Mouse (Mus musculus) kidney, embryonic 16.5 days (tissue): ENCODE data around the gene C5ar1. TPM values are rescaled to one million over a fixed set of nuclear protein-coding genes. Genes with fewer than 3 reads are reported as not detected.
A peak's percentile ranks its signal among the peaks of the same experiment; 100 is the strongest.

Experiments used
- ATAC-seq: fragments of 200-750 bp; cut with Nextera tagmentation; 2 replicates; pipeline ENCODE4 v1.8.0; 2017; ENCODE audit warnings: moderate TSS enrichment; ENCODE audit not compliant: low FRiP score, low TSS enrichment
- H3K27ac ChIP-seq: fragments of 300-500 bp; sonication (generic); 2 replicates; pipeline ENCODE4 v1.5.1; 2014; ENCODE audit warnings: low read length
- H3K27me3 ChIP-seq: fragments of 300-500 bp; sonication (generic); 2 replicates; pipeline ENCODE4 v1.6.1; 2014; ENCODE audit warnings: low read length, control low read depth, mixed read lengths; ENCODE audit not compliant: insufficient read depth
- H3K36me3 ChIP-seq: fragments of 300-500 bp; sonication (generic); 2 replicates; pipeline ENCODE4 v1.6.1; 2014; ENCODE audit warnings: low read length, control low read depth, mixed read lengths; ENCODE audit not compliant: insufficient read depth
- H3K4me1 ChIP-seq: fragments of 300-500 bp; sonication (generic); 2 replicates; pipeline ENCODE4 v1.6.1; 2014; ENCODE audit warnings: low read length, control low read depth, mixed read lengths; ENCODE audit not compliant: insufficient read depth
- H3K4me2 ChIP-seq: fragments of 300-500 bp; sonication (generic); replicated peaks from 2 replicates; pipeline ENCODE4 v1.6.1; 2014; ENCODE audit warnings: low read depth, low read length
- H3K4me3 ChIP-seq: fragments of 300-500 bp; sonication (generic); 2 replicates; pipeline ENCODE4 v1.5.1; 2014; ENCODE audit warnings: mild to moderate bottlenecking, low read length
- H3K9ac ChIP-seq: fragments of 300-500 bp; sonication (generic); replicated peaks from 2 replicates; pipeline ENCODE4 v1.6.1; 2014; ENCODE audit warnings: low read length
- H3K9me3 ChIP-seq: fragments of 300-500 bp; sonication (generic); 2 replicates; pipeline ENCODE4 v1.6.1; 2016; ENCODE audit warnings: low read length, control low read depth
- WGBS: fragments of 180-500 bp; shearing (Covaris S2); extraction: QIAGEN DNeasy Blood & Tissue Kit; methylation state at CpG from one replicate; pipeline ENCODE4 v1.1.7; 2014; 5-methylcytosine and 5-hydroxymethylcytosine counted together
- polyA plus RNA-seq: library from polyadenylated mRNA; unstranded; fragments of >200 nt; fragmentation: Nextera tagmentation; extraction: Ambion mirVana; gene quantifications from 2 replicates; pipeline ENCODE4 v1.2.1, GENCODE M21; 2015

Gene C5ar1
- polyA plus RNA-seq, 1 experiment from 2014 or later, result 2.7 TPM

GRCm38 (mm10) chr7:16208781-16209665, 50.3 kb downstream of the C5ar1 start:
- Histone ChIP-seq H3K4me3 (no peak overlapping the region), H3K4me1 (0 out of 2 replicates have a peak, but pooled peaks cover 3% of the 10 kb centered on the region), H3K27ac (no peak overlapping the region), H3K9ac (no peak overlapping the region), H3K4me2 (no peak overlapping the region), H3K9me3 (no peaks in the 10 kb centered on the region), H3K27me3 (no peaks in the 10 kb centered on the region), H3K36me3 (peaks cover 32% of the 10 kb centered on the region)
- no peak; the same call in 1 of the 2 replicates for ATAC-seq
- 60% methylated on average over 21 of the region's 21 CpGs for WGBS

GRCm38 (mm10) chr7:16207496-16207895, 51.8 kb downstream of the C5ar1 start:
- H3K4me2 ChIP-seq, result no peak overlapping the region
- no peaks in the 10 kb centered on the region for H3K9me3 ChIP-seq
- H3K27ac ChIP-seq, result no peak overlapping the region
- H3K4me1 ChIP-seq, result 0 out of 2 replicates have a peak, but pooled peaks cover 5% of the 10 kb centered on the region
- ATAC-seq, result no peak
- H3K36me3 ChIP-seq, result peaks cover 27% of the 10 kb centered on the region
- H3K9ac ChIP-seq, result no peak overlapping the region
- WGBS, result 69% methylated on average over 10 of the region's 10 CpGs
- H3K4me3 ChIP-seq, result no peak overlapping the region
- H3K27me3 ChIP-seq, result no peaks in the 10 kb centered on the region

GRCm38 (mm10) chr7:16207076-16207475, 52.3 kb downstream of the C5ar1 start:
- Histone ChIP-seq H3K4me1 (0 out of 2 replicates have a peak, but pooled peaks cover 6% of the 10 kb centered on the region), H3K9me3 (no peaks in the 10 kb centered on the region), H3K4me3 (no peak overlapping the region), H3K9ac (no peak overlapping the region), H3K36me3 (peaks cover 30% of the 10 kb centered on the region), H3K4me2 (no peak overlapping the region), H3K27ac (no peak overlapping the region), H3K27me3 (no peaks in the 10 kb centered on the region)
- ATAC-seq, result no peak
- WGBS, result 75% methylated on average over 7 of the region's 7 CpGs

- Histone ChIP-seq H3K27me3 (no peaks in the 10 kb centered on the region), H3K4me2 (no peak overlapping the region), H3K4me3 (no peak overlapping the region), H3K36me3 (peaks cover 34% of the 10 kb centered on the region), H3K27ac (no peak overlapping the region), H3K9ac (no peak overlapping the region), H3K9me3 (no peaks in the 10 kb centered on the region), H3K4me1 (0 out of 2 replicates have a peak, but pooled peaks cover 6% of the 10 kb centered on the region)
- 81% methylated on average over 8 of the region's 9 CpGs for WGBS
- ATAC-seq, result no peak
These were observed 54.5 kb downstream of the C5ar1 start for GRCm38 (mm10) chr7:16204791-16205190.

GRCm38 (mm10) chr7:16203505-16203903, 55.8 kb downstream of the C5ar1 start:
- H3K9me3 ChIP-seq, result no peaks in the 10 kb centered on the region
- H3K4me3 ChIP-seq, result no peak overlapping the region
- ATAC-seq, result peak; percentile 69
- no peak overlapping the region for H3K4me2 ChIP-seq
- 53% methylated on average over 13 of the region's 13 CpGs for WGBS
- H3K4me1 ChIP-seq, result 0 out of 2 replicates have a peak, but pooled peaks cover 3% of the 10 kb centered on the region
- H3K9ac ChIP-seq, result no peak overlapping the region
- peaks cover 41% of the 10 kb centered on the region for H3K36me3 ChIP-seq
- peak overlapping the region; percentile 76 for H3K27ac ChIP-seq
- no peaks in the 10 kb centered on the region for H3K27me3 ChIP-seq

- Histone ChIP-seq H3K4me2 (no peak overlapping the region), H3K4me3 (no peak overlapping the region), H3K9ac (no peak overlapping the region), H3K27me3 (no peaks in the 10 kb centered on the region), H3K27ac (peak overlapping the region; percentile 76), H3K36me3 (peaks cover 46% of the 10 kb centered on the region), H3K9me3 (no peaks in the 10 kb centered on the region), H3K4me1 (0 out of 2 replicates have a peak, but pooled peaks cover 3% of the 10 kb centered on the region)
- 58% methylated on average over 15 of the region's 15 CpGs for WGBS
- ATAC-seq, result peak; percentile 8; the same call in 1 of the 2 replicates
These were observed 56.4 kb downstream of the C5ar1 start for GRCm38 (mm10) chr7:16202756-16203504.

- no peak overlapping the region for H3K27ac ChIP-seq
- H3K4me2 ChIP-seq, result no peak overlapping the region
- H3K27me3 ChIP-seq, result no peaks in the 10 kb centered on the region
- H3K4me3 ChIP-seq, result no peak overlapping the region
- peaks cover 56% of the 10 kb centered on the region for H3K36me3 ChIP-seq
- 0 out of 2 replicates have a peak, but pooled peaks cover 3% of the 10 kb centered on the region for H3K4me1 ChIP-seq
- no peaks in the 10 kb centered on the region for H3K9me3 ChIP-seq
- WGBS, result 79% methylated on average over 6 of the region's 6 CpGs
- no peak for ATAC-seq
- no peak overlapping the region for H3K9ac ChIP-seq
These were observed 58.2 kb downstream of the C5ar1 start for GRCm38 (mm10) chr7:16201136-16201535.

- 0 out of 2 replicates have a peak, but pooled peaks cover 3% of the 10 kb centered on the region for H3K4me1 ChIP-seq
These were observed 60.8 kb downstream of the C5ar1 start for GRCm38 (mm10) chr7:16198540-16198939.

GRCm38 (mm10) chr7:16197166-16197565, 62.2 kb downstream of the C5ar1 start:
- Histone ChIP-seq H3K4me3 (no peak overlapping the region), H3K9ac (no peak overlapping the region), H3K9me3 (no peaks in the 10 kb centered on the region), H3K27ac (no peak overlapping the region), H3K27me3 (no peaks in the 10 kb centered on the region), H3K36me3 (peaks cover 41% of the 10 kb centered on the region), H3K4me1 (no peaks in the 10 kb centered on the region), H3K4me2 (no peak overlapping the region)
- no peak for ATAC-seq
- 66% methylated on average over 5 of the region's 5 CpGs for WGBS

More at GRCm38 (mm10) chr7:16198540-16198939, 60.8 kb downstream of the C5ar1 start:
- no peak overlapping the region for H3K4me2 ChIP-seq
- no peak overlapping the region for H3K4me3 ChIP-seq
- H3K27ac ChIP-seq, result no peak overlapping the region
- H3K9ac ChIP-seq, result no peak overlapping the region
- 82% methylated on average over 11 of the region's 11 CpGs for WGBS
- H3K27me3 ChIP-seq, result no peaks in the 10 kb centered on the region
- ATAC-seq, result no peak
- H3K9me3 ChIP-seq, result no peaks in the 10 kb centered on the region
- peaks cover 45% of the 10 kb centered on the region for H3K36me3 ChIP-seq
